Mouse (Mus musculus) central nervous system, embryonic 18 days (tissue): ENCODE results near the gene Prelid1. TPM values are rescaled to one million over a fixed set of nuclear protein-coding genes. Genes with fewer than 3 reads are reported as not detected.

Experiments used
- polyA plus RNA-seq: library from polyadenylated mRNA; depleted of rRNA; stranded (reverse); fragments of >200 nt; gene quantifications from 2 replicates; pipeline ENCODE4 v1.2.3, GENCODE M21; 2012; rRNA removed

The Prelid1 gene
- polyA plus RNA-seq, result 238 and 239 TPM in 2 replicates

GRCm38 (mm10) chr13:55319931-55320533 lies at the start of gene Prelid1:
Gene Prelid1 (plus strand): TSS chr13:55320500.

GRCm38 (mm10) chr13:55321434-55322129 lies 1.3 kb downstream of the Prelid1 start, which contains the start of gene Rab24:
Gene Rab24 (minus strand): TSS chr13:55321946.

GRCm38 (mm10) chr13:55329683-55330566 lies 9.6 kb downstream of the Prelid1 start, which contains the start of gene Mxd3:
Gene Mxd3 (minus strand): TSS chr13:55329823.

GRCm38 (mm10) chr13:55362453-55363060 lies 42.3 kb downstream of the Prelid1 start, which contains the start of gene Lman2:
Gene Lman2 (minus strand): TSS chr13:55362783.

GRCm38 (mm10) chr13:55369531-55370114 lies 49.3 kb downstream of the Prelid1 start, which contains the start of gene Rgs14:
Gene Rgs14 (plus strand): TSS chr13:55369732.

Other genes starting within 250 kb of the Prelid1 start
- 19.7 and 22.1 TPM in 2 replicates for gene Uimc1, start 220.2 kb upstream of the Prelid1 start, polyA plus RNA-seq
- gene Zfp346, start 215.2 kb upstream of the Prelid1 start, polyA plus RNA-seq, result 44.1 and 47.4 TPM in 2 replicates
- gene Gm17617, start 187.0 kb upstream of the Prelid1 start, polyA plus RNA-seq, result not detected in 2 replicates
- gene Fgfr4, start 167.9 kb upstream of the Prelid1 start, polyA plus RNA-seq, result 1.5 TPM in 2 replicates
- gene Nsd1, start 110.7 kb upstream of the Prelid1 start, polyA plus RNA-seq, result 36.5 and 38.0 TPM in 2 replicates
- gene Rab24, start 1.4 kb downstream of the Prelid1 start, polyA plus RNA-seq, result 146 and 152 TPM in 2 replicates
- gene Mxd3, start 9.3 kb downstream of the Prelid1 start, polyA plus RNA-seq, result 15.4 and 18.9 TPM in 2 replicates
- gene Lman2, start 42.3 kb downstream of the Prelid1 start, polyA plus RNA-seq, result 47.5 and 48.6 TPM in 2 replicates
- 2.0 and 2.5 TPM in 2 replicates for gene Rgs14, start 49.2 kb downstream of the Prelid1 start, polyA plus RNA-seq
- gene Slc34a1, start 77.7 kb downstream of the Prelid1 start, polyA plus RNA-seq, result 0.13 TPM in 1 of 2 replicates, not detected in the other
- gene Pfn3, start 94.7 kb downstream of the Prelid1 start, polyA plus RNA-seq, result 1.2 and 1.4 TPM in 2 replicates
- 0.14 and 0.16 TPM in 2 replicates for gene F12, start 106.3 kb downstream of the Prelid1 start, polyA plus RNA-seq
- 75.3 and 78.3 TPM in 2 replicates for gene Grk6, start 124.6 kb downstream of the Prelid1 start, polyA plus RNA-seq
- gene Prr7, start 143.8 kb downstream of the Prelid1 start, polyA plus RNA-seq, result 67.4 and 83.4 TPM in 2 replicates
- 586 and 690 TPM in 2 replicates for gene Dbn1, start 167.6 kb downstream of the Prelid1 start, polyA plus RNA-seq
- 105 and 118 TPM in 2 replicates for gene Pdlim7, start 193.2 kb downstream of the Prelid1 start, polyA plus RNA-seq
- gene Dok3, start 208.8 kb downstream of the Prelid1 start, polyA plus RNA-seq, result 13.9 and 15.9 TPM in 2 replicates
- gene Ddx41, start 216.2 kb downstream of the Prelid1 start, polyA plus RNA-seq, result 90.3 and 94.8 TPM in 2 replicates